Mouse (Mus musculus): Measurements from ENCODE around the gene 1700016C15Rik. TPM values are rescaled to one million over a fixed set of nuclear protein-coding genes. Genes with fewer than 3 reads are reported as not detected.

1700016C15Rik gene
- polyA plus RNA-seq, 1 experiment = not detected

GRCm38 (mm10) chr1:177740707-177741106 is 11.1 kb downstream of the 1700016C15Rik start:
- 57% methylated on average over 1 of the region's 1 CpGs for WGBS
- H3K4me3 ChIP-seq (replicated peaks; ENCODE audit: extremely low read depth, low read depth, low read length) = no peak overlapping the region
- no peaks in the 10 kb centered on the region for H3K4me1 ChIP-seq (ENCODE audit: control insufficient read depth, insufficient read depth, low read length)
- no peak for TF ChIP-seq POLR2A (IDR thresholded peaks at IDR 0.05; ENCODE audit: borderline replicate concordance, extremely low read depth, low read depth, low read length)
- TF ChIP-seq CTCF (IDR thresholded peaks at IDR 0.05; ENCODE audit: insufficient read depth, low read length) = no peak
- DNase-seq = no peak

DNA sequence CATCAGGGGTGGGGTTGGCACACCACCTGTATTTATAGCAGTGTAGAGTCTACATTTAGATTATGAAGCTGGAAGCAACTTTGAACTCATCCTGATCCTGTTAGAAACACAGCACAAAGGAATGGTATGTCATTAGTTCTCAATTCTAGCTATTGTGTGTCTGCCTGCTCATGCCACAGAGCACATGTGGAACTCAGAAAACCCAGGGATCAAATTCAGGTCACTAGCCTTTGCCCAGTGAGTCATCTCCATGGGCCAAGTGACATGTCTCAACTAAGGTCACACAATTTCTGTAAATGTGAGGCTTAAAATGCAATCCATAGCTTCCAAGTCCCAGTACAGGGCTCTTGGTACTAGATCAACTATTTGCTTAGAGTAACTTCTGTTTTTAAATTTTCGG is 12.5 kb downstream of the 1700016C15Rik start:
- 71% methylated on average over 1 of the region's 1 CpGs for WGBS
- TF ChIP-seq POLR2A (IDR thresholded peaks at IDR 0.05; ENCODE audit: borderline replicate concordance, extremely low read depth, low read depth, low read length) (no peak), CTCF (IDR thresholded peaks at IDR 0.05; ENCODE audit: insufficient read depth, low read length) (no peak)
- Histone ChIP-seq H3K4me3 (replicated peaks; ENCODE audit: extremely low read depth, low read depth, low read length) (no peak overlapping the region), H3K4me1 (ENCODE audit: control insufficient read depth, insufficient read depth, low read length) (no peaks in the 10 kb centered on the region)
- DNase-seq = no peak

GRCm38 (mm10) chr1:177744521-177745325 is 15.1 kb downstream of the 1700016C15Rik start:
- no peak for TF ChIP-seq CTCF (IDR thresholded peaks at IDR 0.05; ENCODE audit: insufficient read depth, low read length)
- no peak for TF ChIP-seq POLR2A (IDR thresholded peaks at IDR 0.05; ENCODE audit: borderline replicate concordance, extremely low read depth, low read depth, low read length)
- no peak for DNase-seq
- Histone ChIP-seq H3K4me3 (replicated peaks; ENCODE audit: extremely low read depth, low read depth, low read length) (no peak overlapping the region), H3K4me1 (ENCODE audit: control insufficient read depth, insufficient read depth, low read length) (no peaks in the 10 kb centered on the region)
- WGBS = 71% methylated on average over 7 of the region's 7 CpGs

DNA sequence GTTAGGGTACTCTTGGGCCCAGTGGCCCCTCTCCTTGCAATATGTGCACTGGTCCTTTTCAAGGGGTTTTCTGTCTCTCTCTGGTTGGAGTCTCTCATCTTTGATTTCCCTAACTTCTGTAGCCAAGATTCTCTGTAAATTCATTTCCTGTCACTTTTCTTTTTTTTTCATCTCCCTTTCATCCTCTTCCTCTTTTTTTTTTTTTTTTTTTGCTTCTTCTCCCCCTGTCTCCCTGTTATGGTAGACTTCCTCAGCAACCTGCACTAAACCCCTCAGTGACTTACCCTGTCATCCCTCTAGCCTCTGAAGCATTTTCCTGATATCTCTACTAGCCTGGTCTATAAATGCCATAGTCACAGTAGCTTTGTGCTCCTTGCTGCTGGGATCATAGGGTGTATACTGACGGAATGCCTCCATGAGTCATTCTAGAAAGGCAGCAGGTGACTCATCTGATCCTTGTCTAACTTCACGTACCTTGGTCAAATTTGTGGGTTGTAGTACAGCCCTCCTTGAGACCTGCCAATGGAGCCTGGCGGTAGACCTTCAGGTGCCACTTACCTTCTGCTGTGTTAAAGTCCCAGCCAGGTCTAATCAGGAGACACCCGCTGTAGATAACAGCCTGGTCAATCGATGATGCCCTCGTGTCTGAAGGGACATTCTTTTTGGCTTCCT is 18.4 kb downstream of the 1700016C15Rik start:
- no peaks in the 10 kb centered on the region for H3K4me1 ChIP-seq (ENCODE audit: control insufficient read depth, insufficient read depth, low read length)
- WGBS = 90% methylated on average over 6 of the region's 6 CpGs
- no peak for DNase-seq
- H3K4me3 ChIP-seq (replicated peaks; ENCODE audit: extremely low read depth, low read depth, low read length) = no peak overlapping the region
- TF ChIP-seq POLR2A (IDR thresholded peaks at IDR 0.05; ENCODE audit: borderline replicate concordance, extremely low read depth, low read depth, low read length) = no peak

DNA sequence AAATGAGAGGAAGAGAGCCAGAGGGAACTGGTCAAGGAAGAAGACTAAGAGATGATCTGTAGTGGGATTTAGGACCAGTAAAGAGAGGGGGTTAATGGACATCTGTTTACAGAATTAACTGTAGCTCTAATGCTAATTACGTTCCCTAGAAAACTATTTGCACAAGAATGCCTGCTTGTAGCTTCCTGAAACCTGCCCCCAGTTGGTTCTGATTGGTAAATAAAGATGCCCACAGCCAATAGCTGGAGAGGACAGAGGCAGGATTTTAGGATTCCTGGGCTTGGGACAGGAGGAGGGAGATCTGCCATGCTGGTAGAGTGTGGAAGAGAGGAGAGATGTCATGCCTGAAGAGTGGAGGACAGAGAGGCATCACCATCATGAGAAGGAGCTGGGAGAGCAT is 23.9 kb downstream of the 1700016C15Rik start:
- DNase-seq = no peak
- Histone ChIP-seq H3K4me3 (replicated peaks; ENCODE audit: extremely low read depth, low read depth, low read length) (no peak overlapping the region), H3K4me1 (ENCODE audit: control insufficient read depth, insufficient read depth, low read length) (no peaks in the 10 kb centered on the region)
- 65% methylated on average over 1 of the region's 1 CpGs for WGBS
- TF ChIP-seq CTCF (IDR thresholded peaks at IDR 0.05; ENCODE audit: insufficient read depth, low read length) = no peak
- no peak for TF ChIP-seq POLR2A (IDR thresholded peaks at IDR 0.05; ENCODE audit: borderline replicate concordance, extremely low read depth, low read depth, low read length)

GRCm38 (mm10) chr1:177757249-177757648 is 27.6 kb downstream of the 1700016C15Rik start:
- TF ChIP-seq POLR2A (IDR thresholded peaks at IDR 0.05; ENCODE audit: borderline replicate concordance, extremely low read depth, low read depth, low read length) (no peak), CTCF (IDR thresholded peaks at IDR 0.05; ENCODE audit: insufficient read depth, low read length) (no peak)
- H3K4me1 ChIP-seq (ENCODE audit: control insufficient read depth, insufficient read depth, low read length) = no peaks in the 10 kb centered on the region
- DNase-seq = no peak
- 84% methylated on average over 5 of the region's 5 CpGs for WGBS
- no peak overlapping the region for H3K4me3 ChIP-seq (replicated peaks; ENCODE audit: extremely low read depth, low read depth, low read length)

GRCm38 (mm10) chr1:177768931-177769330 is 39.3 kb downstream of the 1700016C15Rik start:
- no peak for DNase-seq
- no peaks in the 10 kb centered on the region for H3K4me1 ChIP-seq (ENCODE audit: control insufficient read depth, insufficient read depth, low read length)
- TF ChIP-seq POLR2A (IDR thresholded peaks at IDR 0.05; ENCODE audit: borderline replicate concordance, extremely low read depth, low read depth, low read length) = no peak
- TF ChIP-seq CTCF (IDR thresholded peaks at IDR 0.05; ENCODE audit: insufficient read depth, low read length) = no peak
- no peak overlapping the region for H3K4me3 ChIP-seq (replicated peaks; ENCODE audit: extremely low read depth, low read depth, low read length)

DNA sequence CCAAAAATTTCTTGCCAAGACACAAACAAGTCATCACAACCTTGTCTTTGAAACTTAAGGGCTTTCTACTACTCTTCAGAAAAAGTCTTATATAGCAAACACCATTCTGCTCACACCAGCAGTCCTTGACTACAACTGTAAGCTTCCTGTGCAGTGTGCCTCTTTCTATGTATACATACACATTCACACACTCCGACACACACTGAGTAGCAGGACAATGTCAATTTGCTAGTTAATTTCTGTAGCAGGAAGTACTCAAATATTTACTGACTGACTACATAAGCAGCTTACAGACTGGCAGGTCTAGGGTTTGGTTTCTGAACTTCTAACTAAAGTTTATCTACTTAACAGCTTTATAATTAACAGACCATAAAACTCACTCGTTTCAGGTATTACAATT is 47.8 kb downstream of the 1700016C15Rik start:
- DNase-seq = no peak
- no peak for TF ChIP-seq POLR2A (IDR thresholded peaks at IDR 0.05; ENCODE audit: borderline replicate concordance, extremely low read depth, low read depth, low read length)
- no peak for TF ChIP-seq CTCF (IDR thresholded peaks at IDR 0.05; ENCODE audit: insufficient read depth, low read length)

GRCm38 (mm10) chr1:177792835-177793234 is 63.2 kb downstream of the 1700016C15Rik start:
- Histone ChIP-seq H3K4me1 (ENCODE audit: control insufficient read depth, insufficient read depth, low read length) (peaks cover 4% of the 10 kb centered on the region), H3K4me3 (replicated peaks; ENCODE audit: extremely low read depth, low read depth, low read length) (no peak overlapping the region)
- 60% methylated on average over 3 of the region's 3 CpGs for WGBS
- no peak for TF ChIP-seq CTCF (IDR thresholded peaks at IDR 0.05; ENCODE audit: insufficient read depth, low read length)
- no peak for TF ChIP-seq POLR2A (IDR thresholded peaks at IDR 0.05; ENCODE audit: borderline replicate concordance, extremely low read depth, low read depth, low read length)
- DNase-seq = no peak

More for the DNA sequence above, 47.8 kb downstream of the 1700016C15Rik start:
- Histone ChIP-seq H3K4me3 (replicated peaks; ENCODE audit: extremely low read depth, low read depth, low read length) (no peak overlapping the region), H3K4me1 (ENCODE audit: control insufficient read depth, insufficient read depth, low read length) (no peaks in the 10 kb centered on the region; the same call in 1 of the 2 replicates)
- 55% methylated on average over 2 of the region's 2 CpGs for WGBS

- peaks cover 4% of the 10 kb centered on the region for H3K4me1 ChIP-seq (ENCODE audit: control insufficient read depth, insufficient read depth, low read length)
- peak; percentile 20 for DNase-seq
- WGBS = 17% methylated on average over 8 of the region's 8 CpGs
- H3K4me3 ChIP-seq (replicated peaks; ENCODE audit: extremely low read depth, low read depth, low read length) = peak overlapping the region; percentile 84
- TF ChIP-seq CTCF (IDR thresholded peaks at IDR 0.05; ENCODE audit: insufficient read depth, low read length) (no peak), POLR2A (IDR thresholded peaks at IDR 0.05; ENCODE audit: borderline replicate concordance, extremely low read depth, low read depth, low read length) (no peak)
Observed at GRCm38 (mm10) chr1:177794866-177795265, 65.3 kb downstream of the 1700016C15Rik start.
